Mouse (Mus musculus) gastrocnemius, postnatal 25 days (tissue): ENCODE results near the gene Hlx. TPM values are rescaled to one million over a fixed set of nuclear protein-coding genes. Genes with fewer than 3 reads are reported as not detected.
A peak's percentile ranks its signal among the peaks of the same experiment; 100 is the strongest.

ENCODE experiments used
- DNase-seq: peaks from one replicate; pipeline ENCODE4 v3.0.0; 2022
- long read RNA-seq, 2 experiments: library from polyadenylated mRNA; stranded (forward); transcript quantifications; one replicate each; pipeline ENCODE4 v2.0.0; 2021
- total RNA-seq, 2 experiments: library from RNA; stranded (reverse); gene quantifications; 1 replicate in 1 of 2; 2 replicates in 1 of 2; pipeline ENCODE4 v1.2.3; 2021

Hlx gene
- 10 to 100 TPM in 1 of 2 experiments, 1 to 10 TPM in 1; 5.9 to 10.0 TPM for total RNA-seq
- long read RNA-seq, experiment 1, transcript Hlx-201 (4 exons, 2,278 nt), result major isoform, 5 of 7 reads
- long read RNA-seq, experiment 1, partial matches to known transcripts, result 0 of 7 reads
- long read RNA-seq, experiment 1, other reads (novel, unspliced or antisense), result 2 of 7 reads
- long read RNA-seq, experiment 2, transcript Hlx-201 (4 exons, 2,278 nt), result major isoform, 7 of 8 reads
- long read RNA-seq, experiment 2, partial matches to known transcripts, result 0 of 8 reads
- long read RNA-seq, experiment 2, other reads (novel, unspliced or antisense), result 1 of 8 reads

DNA sequence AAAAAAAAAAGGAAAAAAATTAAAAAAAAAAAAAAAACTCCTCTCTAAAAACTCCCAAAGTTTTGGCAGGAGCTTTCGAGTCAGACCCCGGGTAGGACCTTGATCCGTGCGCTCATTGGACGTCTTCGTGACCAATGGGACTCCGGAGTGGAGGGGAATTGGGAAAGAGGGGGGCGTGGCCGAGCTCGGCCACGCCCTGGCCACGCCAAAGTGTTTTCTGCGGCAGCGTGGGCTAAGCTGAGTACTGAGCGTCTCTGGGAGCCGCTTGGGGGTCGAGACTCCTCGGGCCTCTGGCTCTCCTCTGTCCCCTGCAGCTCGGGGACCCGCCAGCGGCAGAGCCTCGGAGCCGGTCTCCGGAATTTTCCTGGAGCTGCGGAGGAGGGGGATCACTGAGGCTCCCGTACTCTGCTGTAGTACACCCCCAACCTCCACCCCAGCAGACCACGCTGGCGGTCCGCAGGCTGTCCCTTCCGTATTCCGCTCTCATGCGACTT, at the start of gene Hlx:
TSS of gene Hlx (minus strand) at position 64 of the 494 bp plus-strand sequence.
- DNase-seq, result peak; percentile 89

DNA sequence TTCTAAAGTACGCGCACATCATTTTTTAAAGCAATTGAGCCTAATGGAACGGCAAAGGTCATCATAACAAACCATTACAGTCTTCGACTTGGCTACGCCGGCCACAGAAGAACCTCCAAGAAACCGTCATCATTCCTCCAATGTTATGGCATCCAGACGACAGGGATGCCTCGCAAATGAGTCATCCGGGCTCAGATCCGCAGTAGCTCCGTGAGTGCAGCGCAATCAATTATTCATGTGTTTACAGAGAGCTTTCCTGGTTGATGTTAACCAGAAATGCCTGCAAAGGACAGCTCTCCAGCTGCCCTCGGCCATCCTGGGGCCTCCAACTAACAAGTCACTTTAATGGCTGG, 49.7 kb upstream of the Hlx start:
- DNase-seq, result peak; percentile 31

DNA sequence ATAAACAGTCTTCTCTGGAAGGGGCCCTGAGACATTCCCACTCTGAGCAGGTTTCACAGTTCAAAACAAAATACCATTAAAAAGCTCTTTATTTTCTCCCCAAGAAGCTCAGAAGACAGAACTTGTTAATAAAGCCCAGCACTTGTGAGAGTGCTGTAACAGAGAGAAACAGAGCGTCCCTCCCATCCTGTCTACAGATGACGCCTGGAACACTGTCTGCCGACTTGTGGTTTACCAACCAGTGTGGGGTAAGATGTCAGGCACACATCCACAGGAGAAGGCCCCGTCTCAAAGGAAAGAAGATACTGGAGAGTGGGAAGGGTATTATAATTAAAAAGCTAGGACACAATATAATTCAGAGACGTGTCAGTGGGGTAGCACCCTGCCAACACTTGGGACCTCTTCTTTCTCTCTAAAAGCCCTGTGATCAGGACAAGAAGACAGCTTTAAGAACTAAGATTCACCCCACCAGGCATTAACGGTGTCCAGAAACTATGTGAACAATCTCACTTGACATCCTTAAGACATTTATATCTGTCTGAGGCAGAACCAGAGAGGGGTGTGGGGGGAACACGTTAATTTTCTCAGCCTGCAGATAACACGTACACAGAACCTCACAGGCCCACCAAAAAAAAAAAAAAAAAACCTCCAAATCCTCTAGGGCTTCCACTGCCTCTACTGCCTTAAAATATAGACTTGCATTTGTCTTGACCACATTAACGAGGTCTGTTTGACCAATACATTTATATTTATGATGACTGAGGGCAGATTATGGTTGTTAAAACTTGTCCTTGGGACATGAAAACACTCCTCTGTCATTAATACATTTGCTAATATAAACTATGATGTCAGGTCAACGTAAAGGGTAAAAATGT, 49.1 kb upstream of the Hlx start:
- DNase-seq, result no peak

DNA sequence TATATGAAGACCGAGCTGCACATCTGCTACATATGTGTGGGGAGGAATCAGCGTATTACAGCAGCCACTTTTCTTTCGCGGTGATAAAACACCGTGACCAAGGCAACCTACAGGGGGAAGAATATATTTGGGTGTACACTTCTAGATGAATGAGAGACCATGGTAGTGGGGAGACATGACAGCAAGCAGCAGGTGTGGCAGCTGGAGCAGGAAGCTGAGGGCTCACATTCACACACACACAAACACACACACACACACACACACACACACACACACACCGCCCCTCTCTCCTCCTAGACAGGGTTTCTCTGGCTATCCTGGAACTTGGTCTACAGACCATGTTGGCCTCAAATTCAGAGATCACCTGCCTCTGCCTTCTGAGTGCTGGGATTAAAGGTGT, 45.7 kb upstream of the Hlx start:
- DNase-seq, result no peak

DNA sequence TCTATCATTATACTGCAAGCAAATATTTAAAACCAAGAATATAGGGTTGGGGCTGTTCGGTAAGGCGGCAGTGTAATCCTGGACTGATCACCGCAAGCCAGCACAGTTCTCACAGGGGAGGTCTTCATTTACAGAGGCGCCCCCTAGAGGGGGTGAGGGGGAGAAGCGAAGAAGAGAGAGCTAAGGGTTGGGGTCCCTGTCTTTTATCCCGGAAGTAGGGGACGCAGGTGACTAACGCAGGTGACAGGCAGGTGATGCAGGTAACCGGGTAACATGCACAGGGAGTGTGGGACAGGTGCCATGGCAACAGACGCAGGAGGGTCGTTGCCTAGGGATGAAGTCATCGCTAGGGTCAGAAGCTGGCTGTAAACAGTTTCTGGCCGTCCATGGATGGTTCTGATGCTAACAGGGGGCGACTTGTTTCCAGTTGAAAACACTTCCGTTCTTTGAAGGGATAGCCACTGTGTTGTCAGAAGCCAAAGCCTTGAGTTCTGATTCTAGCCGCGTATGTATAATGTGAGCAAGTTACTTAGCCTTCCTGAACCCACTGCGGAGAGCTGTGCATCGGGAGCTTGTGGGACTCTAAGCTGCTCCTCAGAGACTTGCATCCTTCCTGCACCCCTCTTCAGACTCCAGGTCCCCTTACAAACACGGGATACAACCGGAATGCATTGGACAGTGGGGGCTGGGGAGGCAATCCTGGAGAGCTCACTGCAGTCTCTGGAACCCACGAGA, 44.8 kb upstream of the Hlx start:
- DNase-seq, result no peak

DNA sequence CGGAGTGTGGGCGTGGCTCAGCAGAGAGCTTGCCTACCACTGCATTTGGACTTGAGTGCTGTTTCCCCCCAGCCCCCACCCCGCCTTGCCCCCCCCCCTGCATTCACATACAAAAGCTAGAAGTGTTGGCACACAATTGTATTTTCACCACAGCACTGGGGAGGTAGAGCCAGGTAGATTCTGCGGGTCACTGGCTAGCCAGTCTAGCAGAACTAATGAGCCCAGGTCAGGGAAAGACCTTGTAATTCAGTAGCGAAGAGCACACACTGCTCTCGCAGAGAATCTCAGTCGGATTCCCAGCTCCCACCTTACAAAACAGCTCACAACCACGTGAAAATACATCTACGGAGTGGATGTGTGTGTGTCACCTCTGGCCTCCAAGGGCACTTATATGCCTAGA, 42.9 kb upstream of the Hlx start:
- DNase-seq, result no peak

DNA sequence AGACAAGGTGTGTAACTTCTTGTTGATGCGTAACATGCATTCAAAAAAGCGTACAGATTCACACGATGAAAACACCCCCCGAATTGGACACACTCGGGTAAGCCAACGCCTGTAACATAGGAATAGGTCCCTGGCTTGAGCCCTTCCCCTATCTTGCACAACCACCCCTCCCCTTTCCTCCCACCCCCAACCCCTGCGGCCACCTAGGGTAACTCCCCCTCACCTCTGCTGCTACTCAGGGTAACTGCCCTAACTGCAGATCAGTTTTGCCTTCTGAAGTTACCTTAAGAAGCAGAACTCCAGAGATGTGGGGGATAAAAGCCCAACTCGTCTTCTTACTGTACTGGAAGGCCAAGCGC, 39.5 kb upstream of the Hlx start:
- no peak for DNase-seq

DNA sequence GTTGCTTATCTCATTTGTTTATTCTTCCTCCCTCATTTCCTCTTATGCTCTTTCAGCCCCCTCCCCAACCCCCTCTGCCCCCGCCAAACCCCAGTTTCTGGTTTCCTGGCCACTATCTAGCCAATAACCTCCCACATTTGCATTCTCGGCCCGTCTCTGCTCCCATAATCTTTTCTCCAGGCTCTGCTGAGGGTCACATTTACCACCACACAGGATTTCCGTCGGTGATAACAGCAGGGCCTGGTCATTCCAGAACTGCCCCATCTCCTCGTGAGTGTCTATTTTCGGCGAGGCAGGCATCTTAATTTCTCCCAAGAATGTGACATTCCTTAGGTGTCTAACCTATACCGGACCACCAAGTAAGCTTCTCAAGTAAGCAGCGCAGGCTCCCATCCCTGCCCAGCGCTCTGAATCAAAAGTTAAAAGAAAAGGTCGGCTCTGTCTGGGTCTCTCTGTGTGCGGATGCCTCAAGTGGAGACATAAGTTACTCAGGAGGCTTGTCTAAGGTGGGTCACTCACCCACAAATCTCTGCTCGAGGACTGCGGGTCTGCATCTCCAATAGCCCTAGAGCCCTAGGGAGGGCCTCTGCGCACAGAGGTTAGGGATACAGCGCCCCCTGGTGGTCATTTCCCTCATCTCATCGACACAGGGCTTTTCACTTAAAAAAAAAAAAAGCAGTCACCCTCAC, 38.9 kb upstream of the Hlx start:
- DNase-seq, result peak; percentile 63

DNA sequence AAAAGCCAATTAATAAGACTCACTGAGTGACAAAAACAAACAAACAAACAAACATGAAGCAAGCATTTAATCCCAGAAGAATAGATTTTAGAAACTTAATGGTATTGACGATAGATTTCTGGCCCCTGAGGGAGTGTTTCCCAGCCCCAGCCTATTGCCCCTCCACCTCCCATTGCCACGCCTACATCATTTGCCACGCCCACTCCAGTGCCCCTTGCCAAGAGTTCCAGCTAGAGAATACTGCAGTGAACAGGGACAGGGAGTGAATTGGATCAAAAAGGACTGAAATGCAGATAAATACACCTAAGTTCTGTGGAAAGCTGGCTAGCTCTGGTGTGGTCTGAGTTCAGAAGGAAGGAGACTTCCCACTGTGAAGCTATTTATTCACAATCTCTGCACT, 31.4 kb upstream of the Hlx start:
- DNase-seq, result no peak

DNA sequence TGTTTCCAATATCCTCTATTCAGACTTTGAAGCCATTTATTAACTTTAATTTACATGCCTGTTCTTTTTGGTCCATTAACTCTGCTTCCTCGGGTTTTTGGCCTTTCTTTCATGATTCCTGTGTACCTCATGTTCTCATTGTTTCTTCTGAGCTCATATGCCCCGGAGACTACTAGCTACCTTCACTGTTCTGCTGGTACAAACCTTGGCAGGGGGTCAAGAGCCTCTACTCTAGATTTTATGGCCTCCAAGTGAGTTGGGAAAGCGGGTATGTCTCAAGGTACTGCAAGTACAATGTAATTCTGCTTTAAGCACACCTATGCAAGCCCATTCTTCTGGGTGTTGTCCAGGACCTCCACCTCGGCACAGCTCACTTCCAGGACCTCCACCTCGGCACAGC, 30.5 kb upstream of the Hlx start:
- no peak for DNase-seq

DNA sequence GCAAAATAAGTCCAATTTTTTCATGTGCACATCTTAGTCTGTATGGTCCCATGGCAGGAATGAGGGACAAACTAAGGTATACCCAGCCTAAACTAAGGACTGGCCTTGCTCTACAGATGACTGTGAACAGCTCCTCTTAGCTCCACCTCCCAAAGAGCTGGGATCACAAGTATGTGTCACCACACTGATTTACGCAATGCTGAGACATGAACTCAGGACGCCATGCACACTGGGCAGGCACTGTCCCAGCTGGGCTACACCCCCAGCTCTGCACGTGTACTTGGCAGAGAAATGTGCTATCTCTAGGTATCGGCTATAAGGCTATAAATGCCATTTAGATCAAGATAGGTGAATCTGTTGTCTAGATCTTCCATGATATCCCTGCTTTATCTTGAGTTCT, 29.6 kb upstream of the Hlx start:
- no peak for DNase-seq

DNA sequence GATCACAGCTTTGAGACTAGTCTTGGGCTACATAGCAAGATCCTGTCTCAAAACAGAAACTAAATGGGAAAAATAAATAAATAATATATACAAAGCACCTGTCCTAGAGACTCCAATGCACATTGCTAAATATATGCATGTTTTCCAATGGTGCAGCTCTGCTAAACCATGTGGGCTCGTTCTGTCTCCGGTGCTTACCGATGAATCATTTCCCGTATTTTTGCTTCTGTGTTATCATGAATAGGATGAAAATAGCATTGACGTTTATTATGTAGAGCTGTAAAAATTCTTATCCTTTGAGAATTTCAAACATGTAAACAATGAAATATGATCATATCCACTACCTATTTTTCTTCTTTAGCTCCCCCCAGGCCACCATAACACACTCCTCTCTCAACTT, 20.3 kb upstream of the Hlx start:
- DNase-seq, result no peak

DNA sequence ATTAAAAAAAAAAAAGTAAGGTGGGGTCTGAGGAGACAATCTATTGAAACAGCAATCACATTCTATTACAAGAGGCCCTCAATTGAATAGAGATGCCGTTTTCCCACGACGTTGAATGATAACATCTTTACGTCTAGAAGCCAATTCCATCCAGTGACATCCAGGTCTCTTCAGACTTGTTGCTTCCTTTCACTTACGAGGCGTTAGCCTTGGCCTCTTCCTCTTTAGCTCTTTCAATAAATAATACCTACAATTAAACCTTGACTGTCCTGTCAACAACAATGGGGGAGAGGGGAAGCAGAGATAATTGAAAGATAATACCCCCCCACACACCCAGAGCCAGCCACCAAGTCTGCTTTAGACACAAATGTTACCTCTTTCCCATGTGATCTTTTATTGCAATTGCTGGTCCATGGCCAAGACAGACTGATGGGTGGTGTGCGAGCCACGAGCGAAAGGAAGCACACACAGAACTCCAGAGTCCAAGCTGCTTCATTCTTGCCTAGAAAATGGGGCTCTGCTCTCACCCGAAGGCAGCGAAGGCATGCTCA, 17.8 kb upstream of the Hlx start:
- no peak for DNase-seq

DNA sequence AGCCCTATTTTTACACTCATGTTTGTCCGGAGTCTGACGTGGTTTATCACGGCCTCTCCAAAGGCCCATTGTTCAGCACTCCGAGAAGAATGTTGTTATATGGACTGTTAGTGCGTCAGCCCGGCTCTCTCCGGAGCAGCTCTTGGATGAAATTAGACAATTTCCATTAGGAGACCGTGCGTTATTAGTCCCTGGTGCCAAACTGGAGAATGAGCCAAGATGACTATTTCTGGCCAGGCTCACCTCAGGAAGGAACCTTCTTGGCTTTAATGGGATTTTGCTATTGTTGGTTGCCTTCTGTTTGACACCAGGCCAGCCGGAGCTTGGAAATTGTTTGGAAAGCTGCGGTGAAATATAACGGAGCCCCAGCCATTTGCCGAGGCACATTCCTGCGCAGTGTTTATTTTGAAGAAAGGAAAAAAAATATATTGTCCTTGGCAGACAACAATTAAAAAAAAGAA, 16.3 kb upstream of the Hlx start:
- peak; percentile 69 for DNase-seq

DNA sequence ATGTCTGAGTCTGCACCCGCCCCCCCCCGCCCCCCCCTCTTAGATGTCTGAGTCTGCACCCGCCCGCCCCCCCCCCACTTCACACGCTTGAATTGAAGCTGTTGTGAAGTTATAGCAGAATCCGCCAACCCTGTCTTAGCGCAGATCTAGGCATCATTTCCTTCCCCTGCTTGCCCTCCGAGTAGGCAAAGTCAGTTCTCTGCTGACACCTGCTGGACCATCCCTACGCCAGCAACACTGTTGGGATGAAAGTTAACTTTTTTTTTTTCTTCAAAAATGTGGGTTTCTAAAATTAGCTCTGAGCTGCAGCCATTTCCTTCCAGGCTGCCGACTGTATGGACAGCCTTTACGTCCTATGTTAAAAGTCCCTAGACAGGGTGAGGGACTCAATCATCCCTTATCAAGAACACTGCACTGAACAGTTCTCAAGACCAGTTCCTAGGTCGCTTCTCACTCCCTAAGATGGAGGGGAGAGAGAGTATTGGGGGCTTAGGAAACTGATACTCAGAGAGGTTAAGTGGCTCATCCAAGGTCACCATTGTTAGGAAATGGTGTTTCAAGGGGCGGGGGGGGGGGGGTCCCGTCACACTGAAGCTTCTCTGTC, 5.6 kb upstream of the Hlx start:
- DNase-seq, result peak; percentile 64

DNA sequence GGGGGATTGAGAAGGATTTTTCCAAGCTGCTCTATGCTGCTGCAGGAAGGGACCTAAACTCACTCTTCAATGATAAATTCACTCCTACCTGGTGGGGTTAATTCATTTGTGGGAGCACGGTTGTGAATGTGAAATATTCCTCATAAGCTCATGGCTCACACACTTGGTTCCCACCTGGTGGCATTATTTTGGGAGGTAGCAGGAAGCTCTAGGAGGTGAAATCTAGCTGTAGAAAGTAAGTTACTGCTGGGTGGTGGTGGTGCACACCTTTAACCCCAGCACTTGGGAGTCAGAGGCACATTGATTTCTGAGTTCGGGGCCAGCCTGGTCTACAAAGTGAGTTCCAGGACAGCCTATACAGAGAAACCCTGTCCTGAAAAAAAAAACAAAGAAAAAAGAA, 4.8 kb upstream of the Hlx start:
- DNase-seq, result no peak

DNA sequence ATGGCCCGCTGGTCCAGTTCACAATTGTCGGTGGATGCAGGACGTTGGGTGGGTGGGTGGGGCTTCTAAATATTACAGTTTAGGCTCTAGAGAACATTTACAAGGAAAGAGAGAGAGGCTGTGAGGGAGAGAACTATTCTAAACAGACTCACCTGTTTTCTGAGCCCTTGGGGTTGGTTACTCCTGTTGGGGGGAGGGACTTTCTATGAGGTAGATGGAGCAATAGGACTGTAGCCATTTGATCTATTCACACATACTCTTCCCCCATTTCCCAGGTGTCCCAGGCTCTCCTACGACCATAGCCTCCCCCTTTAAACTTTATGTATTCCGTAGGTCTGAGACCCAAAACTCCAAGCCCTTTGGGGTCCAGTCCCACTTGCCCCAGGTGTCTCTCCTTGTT, 3.8 kb upstream of the Hlx start:
- DNase-seq, result no peak

DNA sequence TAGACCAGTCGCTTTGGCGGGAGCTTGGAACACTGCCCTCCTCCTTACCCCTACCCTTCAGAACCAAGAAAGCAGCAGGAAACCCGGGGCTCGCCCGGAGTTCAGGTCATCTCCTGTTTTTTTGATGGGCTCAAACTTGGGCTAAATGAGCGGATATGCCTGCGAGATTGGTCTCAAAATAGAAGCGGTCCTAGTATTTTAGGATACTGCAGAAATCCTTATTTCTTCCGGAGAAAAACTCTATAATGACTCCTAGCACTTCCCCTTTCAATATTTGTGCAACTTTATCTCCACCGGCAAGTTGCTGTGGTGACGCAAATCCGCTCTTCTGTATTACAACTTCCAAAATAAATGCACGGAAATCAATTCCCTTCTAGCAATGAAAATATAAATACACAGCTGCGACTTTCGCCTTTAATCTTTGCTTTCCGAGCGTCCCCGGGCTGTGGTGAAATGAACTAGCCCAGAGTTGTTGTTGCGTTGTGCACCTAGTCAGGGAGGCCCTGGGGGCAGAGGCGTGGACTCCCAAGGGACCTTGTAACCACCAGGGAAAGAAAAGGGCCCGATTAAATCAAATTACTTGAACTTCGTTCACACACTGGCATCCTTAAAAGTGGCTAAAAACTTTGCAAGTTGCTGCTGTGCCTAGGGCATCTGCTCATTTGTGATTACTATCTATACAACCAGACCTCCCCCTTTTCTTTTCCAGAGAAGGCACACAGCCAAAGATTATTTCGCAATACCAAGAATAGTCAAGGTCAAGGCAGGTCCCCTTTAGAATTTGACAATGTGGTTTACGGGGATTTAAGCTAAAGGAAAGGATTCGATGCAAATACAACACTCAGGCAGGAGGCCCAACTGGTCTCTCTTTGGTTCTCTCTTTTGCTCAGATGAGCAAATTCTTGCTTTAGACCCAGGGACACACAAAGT, 2.8 kb upstream of the Hlx start:
- DNase-seq, result no peak

DNA sequence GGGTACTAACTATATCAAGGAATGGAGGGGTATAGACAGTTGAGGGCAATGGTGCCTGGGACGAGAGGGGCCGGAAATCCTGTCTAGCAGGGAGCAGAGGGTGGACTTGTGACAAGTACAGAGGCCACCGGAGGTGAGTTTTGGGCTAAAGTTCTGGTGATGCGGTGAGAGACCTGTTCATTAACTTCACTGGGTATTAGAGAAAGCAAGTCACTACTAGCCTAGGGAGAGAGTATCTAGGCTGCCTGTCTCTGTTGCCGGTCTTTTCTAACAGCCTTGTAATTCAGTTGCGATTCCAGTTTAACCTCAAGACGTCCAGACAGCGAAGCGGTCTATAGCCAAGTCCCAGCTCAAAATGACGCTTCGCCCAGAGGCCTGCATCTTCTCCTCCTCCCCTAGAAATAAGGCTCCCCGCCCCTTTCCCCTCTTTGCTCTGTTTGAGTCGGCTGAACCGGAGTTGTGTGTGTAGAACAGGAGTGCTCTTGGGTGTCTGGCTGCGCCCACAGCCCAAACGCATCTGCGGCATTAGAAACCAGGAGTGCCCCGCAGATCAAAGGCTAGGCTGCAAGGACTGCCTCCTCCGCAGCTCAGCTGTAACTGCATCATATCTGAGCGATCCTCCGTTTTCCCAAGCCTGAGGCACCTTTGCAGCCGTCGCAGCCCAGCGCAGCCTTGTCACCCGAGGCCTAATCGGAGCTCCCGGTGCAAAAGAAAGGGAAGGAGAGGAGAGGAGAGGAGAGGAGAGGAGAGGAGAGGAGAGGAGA, 1.8 kb upstream of the Hlx start:
- DNase-seq, result no peak
